Mouse (Mus musculus) C2C12 (cell line): ENCODE data around the gene Mctp2.

Experiments used
- MYOD1 ChIP-seq: IDR thresholded peaks from one replicate; pipeline ENCODE4 v1.6.1; 2011; ENCODE audit warnings: low read depth; ENCODE audit not compliant: control insufficient read depth, insufficient read length
- USF1 ChIP-seq: IDR thresholded peaks from one replicate; pipeline ENCODE4 v1.6.1; 2011; ENCODE audit warnings: low read depth, mild to moderate bottlenecking, control low read depth, moderate library complexity

DNA sequence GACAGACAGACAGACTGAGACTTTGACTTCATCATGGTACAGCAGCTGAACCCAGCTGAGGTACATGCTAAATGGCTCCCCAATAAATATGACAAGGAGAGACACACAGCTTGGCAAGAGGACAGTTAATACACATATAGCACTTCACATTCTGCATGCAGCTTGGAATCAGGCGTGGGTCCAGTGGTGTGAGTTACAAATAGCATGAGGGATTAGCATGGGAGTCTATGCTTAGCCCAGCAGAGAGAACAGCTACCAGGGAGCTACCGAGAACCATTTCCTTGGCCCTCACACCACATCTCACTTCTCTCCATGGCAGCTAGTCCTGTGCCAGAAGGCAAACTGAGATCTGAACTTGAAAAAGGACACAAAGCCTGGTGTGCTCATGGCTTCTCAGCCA lies 137.1 kb downstream of the Mctp2 start:
- no peak for TF ChIP-seq USF1
- TF ChIP-seq MYOD1 = no peak
